Mouse (Mus musculus): ENCODE measurements around the gene Dct. TPM values are rescaled to one million over a fixed set of nuclear protein-coding genes. Genes with fewer than 3 reads are reported as not detected.
A peak's percentile ranks its signal among the peaks of the same experiment; 100 is the strongest.

Gene Dct
- 0.08 and 0.30 TPM in 2 replicates for polyA plus RNA-seq (2012; rRNA removed)

GRCm38 (mm10) chr14:118051975-118052630, at the start of gene Dct:
Gene Dct (minus strand): TSS chr14:118052244.
- TF ChIP-seq POLR2A (IDR thresholded peaks at IDR 0.05; ENCODE audit: borderline replicate concordance, extremely low read depth, low read depth, low read length) (no peak), CTCF (IDR thresholded peaks at IDR 0.05; ENCODE audit: insufficient read depth, low read length) (no peak)
- no peak for DNase-seq
- H3K4me1 ChIP-seq (ENCODE audit: control insufficient read depth, insufficient read depth, low read length) = no peaks in the 10 kb centered on the region
- WGBS = 65% methylated on average over 13 of the region's 13 CpGs
- no peak within 1 kb of the TSS for H3K4me3 ChIP-seq (replicated peaks; ENCODE audit: extremely low read depth, low read depth, low read length)

GRCm38 (mm10) chr14:118101227-118101990, 49.4 kb upstream of the Dct start:
- 77% methylated on average over 14 of the region's 14 CpGs for WGBS

GRCm38 (mm10) chr14:118098265-118098664, 46.2 kb upstream of the Dct start:
- TF ChIP-seq POLR2A (IDR thresholded peaks at IDR 0.05; ENCODE audit: borderline replicate concordance, extremely low read depth, low read depth, low read length) = no peak
- TF ChIP-seq CTCF (IDR thresholded peaks at IDR 0.05; ENCODE audit: insufficient read depth, low read length) = no peak
- no peak for DNase-seq
- WGBS = 52% methylated on average over 2 of the region's 2 CpGs

More at GRCm38 (mm10) chr14:118101227-118101990, 49.4 kb upstream of the Dct start:
- no peaks in the 10 kb centered on the region for H3K4me1 ChIP-seq (ENCODE audit: control insufficient read depth, insufficient read depth, low read length)
- TF ChIP-seq CTCF (IDR thresholded peaks at IDR 0.05; ENCODE audit: insufficient read depth, low read length) (no peak), POLR2A (IDR thresholded peaks at IDR 0.05; ENCODE audit: borderline replicate concordance, extremely low read depth, low read depth, low read length) (no peak)
- DNase-seq = no peak
- H3K4me3 ChIP-seq (replicated peaks; ENCODE audit: extremely low read depth, low read depth, low read length) = no peak overlapping the region

GRCm38 (mm10) chr14:118089806-118090392, 37.9 kb upstream of the Dct start:
- TF ChIP-seq CTCF (IDR thresholded peaks at IDR 0.05; ENCODE audit: insufficient read depth, low read length) (no peak), POLR2A (IDR thresholded peaks at IDR 0.05; ENCODE audit: borderline replicate concordance, extremely low read depth, low read depth, low read length) (no peak)
- no peak for DNase-seq
- Histone ChIP-seq H3K4me1 (ENCODE audit: control insufficient read depth, insufficient read depth, low read length) (peaks cover 2% of the 10 kb centered on the region; the same call in 1 of the 2 replicates), H3K4me3 (replicated peaks; ENCODE audit: extremely low read depth, low read depth, low read length) (peak overlapping the region; percentile 97)
- WGBS = 3% methylated on average over 18 of the region's 18 CpGs

More at GRCm38 (mm10) chr14:118098265-118098664, 46.2 kb upstream of the Dct start:
- Histone ChIP-seq H3K4me1 (ENCODE audit: control insufficient read depth, insufficient read depth, low read length) (no peaks in the 10 kb centered on the region), H3K4me3 (replicated peaks; ENCODE audit: extremely low read depth, low read depth, low read length) (no peak overlapping the region)

- under 1% methylated on average over 44 of the region's 44 CpGs for WGBS
- no peak for TF ChIP-seq CTCF (IDR thresholded peaks at IDR 0.05; ENCODE audit: insufficient read depth, low read length)
- TF ChIP-seq POLR2A (IDR thresholded peaks at IDR 0.05; ENCODE audit: borderline replicate concordance, extremely low read depth, low read depth, low read length) = peak; percentile 43; the same call in 1 of the 2 replicates
- Histone ChIP-seq H3K4me1 (ENCODE audit: control insufficient read depth, insufficient read depth, low read length) (peaks cover 2% of the 10 kb centered on the region; the same call in 1 of the 2 replicates), H3K4me3 (replicated peaks; ENCODE audit: extremely low read depth, low read depth, low read length) (peak overlapping the region; percentile 97)
- peak; percentile 91 for DNase-seq
These were observed 37.3 kb upstream of the Dct start for GRCm38 (mm10) chr14:118089215-118089805.

GRCm38 (mm10) chr14:118088437-118089207, 36.6 kb upstream of the Dct start:
- DNase-seq = no peak
- no peak for TF ChIP-seq POLR2A (IDR thresholded peaks at IDR 0.05; ENCODE audit: borderline replicate concordance, extremely low read depth, low read depth, low read length)
- no peak for TF ChIP-seq CTCF (IDR thresholded peaks at IDR 0.05; ENCODE audit: insufficient read depth, low read length)
- WGBS = 6% methylated on average over 22 of the region's 22 CpGs

GRCm38 (mm10) chr14:118086271-118087035, 34.4 kb upstream of the Dct start:
- peaks cover 2% of the 10 kb centered on the region; the same call in 1 of the 2 replicates for H3K4me1 ChIP-seq (ENCODE audit: control insufficient read depth, insufficient read depth, low read length)
- H3K4me3 ChIP-seq (replicated peaks; ENCODE audit: extremely low read depth, low read depth, low read length) = no peak overlapping the region
- 51% methylated on average over 5 of the region's 5 CpGs for WGBS
- no peak for TF ChIP-seq POLR2A (IDR thresholded peaks at IDR 0.05; ENCODE audit: borderline replicate concordance, extremely low read depth, low read depth, low read length)
- TF ChIP-seq CTCF (IDR thresholded peaks at IDR 0.05; ENCODE audit: insufficient read depth, low read length) = no peak
- DNase-seq = no peak

More at GRCm38 (mm10) chr14:118088437-118089207, 36.6 kb upstream of the Dct start:
- H3K4me1 ChIP-seq (ENCODE audit: control insufficient read depth, insufficient read depth, low read length) = peaks cover 2% of the 10 kb centered on the region; the same call in 1 of the 2 replicates
- H3K4me3 ChIP-seq (replicated peaks; ENCODE audit: extremely low read depth, low read depth, low read length) = peak overlapping the region; percentile 97

- TF ChIP-seq CTCF (IDR thresholded peaks at IDR 0.05; ENCODE audit: insufficient read depth, low read length) = no peak
- TF ChIP-seq POLR2A (IDR thresholded peaks at IDR 0.05; ENCODE audit: borderline replicate concordance, extremely low read depth, low read depth, low read length) = no peak
- no peak overlapping the region for H3K4me3 ChIP-seq (replicated peaks; ENCODE audit: extremely low read depth, low read depth, low read length)
- DNase-seq = no peak
- no peaks in the 10 kb centered on the region for H3K4me1 ChIP-seq (ENCODE audit: control insufficient read depth, insufficient read depth, low read length)
- WGBS = 89% methylated on average over 6 of the region's 6 CpGs
These were observed 31.8 kb upstream of the Dct start for GRCm38 (mm10) chr14:118083851-118084250.
